ENCODE assay signal across 25 mouse cellular contexts in genomic region chr8:10480850-10481249, GRCm38 (mm10).
DNase-seq lines count a peak whose midpoint lies in the region; ATAC-seq lines count a peak whose summit lies in the region.
"Had no signal": no experiment of that assay in that cellular context is flagged by ENCODE, and none has a peak within 500 bp of the region (broad histone marks: within the 10 kb centered on the region; RNA-seq: fewer than 3 reads in every experiment).

No protein-coding gene starts in this region.

- H3K27ac ChIP-seq in liver, embryonic 11.5 days (ENCODE audit: low read depth, low read length) = no peak overlapping the region
- no peak overlapping the region for H3K27ac ChIP-seq in hindbrain, embryonic 13.5 days
- H3K27ac ChIP-seq: embryonic facial prominence, embryonic 13.5 days; forebrain, embryonic 13.5 days; hindbrain, embryonic 10.5 days; hindbrain, postnatal 0 days; limb, embryonic 15.5 days had no signal

- no peaks in the 10 kb centered on the region for H3K9me3 ChIP-seq in liver, embryonic 11.5 days (ENCODE audit: control insufficient read depth, low read length)
- H3K9me3 ChIP-seq in hindbrain, embryonic 13.5 days = no peaks in the 10 kb centered on the region
- H3K9me3 ChIP-seq: embryonic facial prominence, embryonic 13.5 days; hindbrain, embryonic 10.5 days; limb, embryonic 15.5 days had no signal

- H3K4me3 ChIP-seq in liver, embryonic 11.5 days (ENCODE audit: low read depth, low read length) = no peak overlapping the region
- H3K4me3 ChIP-seq in hindbrain, embryonic 13.5 days = no peak overlapping the region
- H3K4me3 ChIP-seq: embryonic facial prominence, embryonic 13.5 days; erythroblast, embryonic 14.5 days; forebrain, embryonic 13.5 days; hindbrain, embryonic 10.5 days; limb, embryonic 15.5 days had no signal

- WGBS in liver, embryonic 11.5 days = 64% methylated on average over 8 of the region's 8 CpGs
- WGBS in hindbrain, embryonic 13.5 days = 94% methylated on average over 8 of the region's 8 CpGs

- no peaks in the 10 kb centered on the region for H3K36me3 ChIP-seq in liver, embryonic 11.5 days (ENCODE audit: control insufficient read depth, insufficient read depth, low read length)
- H3K36me3 ChIP-seq in hindbrain, embryonic 13.5 days = peaks cover 2% of the 10 kb centered on the region; the same call in 1 of the 2 replicates
- H3K36me3 ChIP-seq: embryonic facial prominence, embryonic 13.5 days; hindbrain, embryonic 10.5 days; limb, embryonic 15.5 days had no signal

- peak; percentile 48; the same call in 1 of the 2 replicates for ATAC-seq in granulocyte monocyte progenitor cell, adult 5-6 weeks (replicated peaks; ENCODE audit: poor library complexity, severe bottlenecking)
- peak; percentile 59 for ATAC-seq in monocyte, adult 5-6 weeks (replicated peaks; ENCODE audit: insufficient number of reproducible peaks, low FRiP score, low TSS enrichment, poor library complexity, severe bottlenecking)
- ATAC-seq in liver, embryonic 11.5 days (replicated peaks; ENCODE audit: low FRiP score) = no peak
- no peak for ATAC-seq in hindbrain, embryonic 13.5 days (ENCODE audit: low FRiP score)
- ATAC-seq: forebrain, embryonic 13.5 days; hindbrain, postnatal 0 days; lung, postnatal 0 days; midbrain, embryonic 16.5 days had no signal

- intact Hi-C loops in heart, postnatal 14 days (cut with DNase I) = no loop called here

- peak; percentile 9 for DNase-seq in lung, postnatal 36 days
- DNase-seq in lung, postnatal 14 days = no peak
- DNase-seq in CD4-positive, CD25-positive, alpha-beta regulatory T cell, adult 2 months (ENCODE audit: low read depth, low spot score) = peak; percentile 9
- no peak for DNase-seq in liver, embryonic 11.5 days (ENCODE audit: low spot score)
- DNase-seq in heart, postnatal 14 days = no peak
- DNase-seq: adrenal gland, adult 8-10 months; B cell, adult 2 months; cerebellum, adult 11-12 months; cerebellum, postnatal 10 days; gastrocnemius, postnatal 36 days; kidney, adult 18-20 months; layer of hippocampus, adult 9-11 months; left cerebral cortex, postnatal 4 days; thymus, postnatal 25 days had no signal

- no peak overlapping the region for H3K9ac ChIP-seq in liver, embryonic 11.5 days (ENCODE audit: low read depth, low read length)
- H3K9ac ChIP-seq in hindbrain, embryonic 13.5 days = no peak overlapping the region
- H3K9ac ChIP-seq: embryonic facial prominence, embryonic 13.5 days; forebrain, embryonic 13.5 days; limb, embryonic 15.5 days had no signal

- no peaks in the 10 kb centered on the region for H3K4me1 ChIP-seq in liver, embryonic 11.5 days (replicated peaks; ENCODE audit: control insufficient read depth, insufficient read depth, low read length)
- no peaks in the 10 kb centered on the region for H3K4me1 ChIP-seq in hindbrain, embryonic 13.5 days (replicated peaks)
- H3K4me1 ChIP-seq: embryonic facial prominence, embryonic 13.5 days; hindbrain, embryonic 10.5 days; limb, embryonic 15.5 days had no signal

- no peaks in the 10 kb centered on the region for H3K27me3 ChIP-seq in liver, embryonic 11.5 days (replicated peaks; ENCODE audit: control insufficient read depth, insufficient read depth, low read length)
- no peaks in the 10 kb centered on the region for H3K27me3 ChIP-seq in hindbrain, embryonic 13.5 days
- H3K27me3 ChIP-seq: embryonic facial prominence, embryonic 13.5 days; forebrain, embryonic 13.5 days; limb, embryonic 15.5 days had no signal

- H3K4me2 ChIP-seq in liver, embryonic 11.5 days = no peak overlapping the region
- no peak overlapping the region for H3K4me2 ChIP-seq in hindbrain, embryonic 13.5 days
- H3K4me2 ChIP-seq: embryonic facial prominence, embryonic 13.5 days; forebrain, embryonic 13.5 days; limb, embryonic 15.5 days had no signal

Comparison
In these comparisons a context has a peak if more than half of its experiments do, and no peak if none do; other contexts are left out.
1. DNase-seq: peak in lung, postnatal 36 days (single experiment) and CD4-positive, CD25-positive, alpha-beta regulatory T cell, adult 2 months (single experiment); none in lung, postnatal 14 days (single experiment), liver, embryonic 11.5 days (single experiment) and heart, postnatal 14 days (0 of 2).
2. ATAC-seq: peak in granulocyte monocyte progenitor cell, adult 5-6 weeks (single experiment) and monocyte, adult 5-6 weeks (single experiment); none in liver, embryonic 11.5 days (single experiment) and hindbrain, embryonic 13.5 days (single experiment).